7 mouse cellular contexts compared by ENCODE assay signal in genomic region chr7:63858571-63859152, GRCm38 (mm10). TPM values are rescaled to one million over a fixed set of nuclear protein-coding genes. Genes with fewer than 3 reads are reported as not detected.
DNase-seq lines count a peak whose midpoint lies in the region; ATAC-seq and TF ChIP-seq lines count a peak whose summit lies in the region.

No protein-coding gene starts in this region.

- intact Hi-C loops in heart, adult 2 months (cut with DNase I), result loop anchor here (2.0 to 10.0 kb wide), 3 partner anchors 18 to 426 kb away; partner anchors contain the start of genes Mtmr10 and Trpm1

- H3K4me3 ChIP-seq in embryonic facial prominence, embryonic 12.5 days, result peak overlapping the region; percentile 36
- peak overlapping the region; percentile 56 for H3K4me3 ChIP-seq in heart, adult 2 months
- H3K4me3 ChIP-seq in kidney, adult 2 months (ENCODE audit: insufficient read depth, low read depth, low read length), result peak overlapping the region; percentile 64
- H3K4me3 ChIP-seq in limb, embryonic 11.5 days (ENCODE audit: low read depth, low read length), result peak overlapping the region; percentile 29
- H3K4me3 ChIP-seq in midbrain, embryonic 13.5 days (replicated peaks), result peak overlapping the region; percentile 30

- no peaks in the 10 kb centered on the region for H3K79me2 ChIP-seq in heart, adult 2 months (replicated peaks; ENCODE audit: control insufficient read depth, insufficient read depth, low read length)

- no peak overlapping the region for H3K27ac ChIP-seq in embryonic facial prominence, embryonic 12.5 days
- peak overlapping the region; percentile 93 for H3K27ac ChIP-seq in heart, adult 2 months
- peak overlapping the region; percentile 91 for H3K27ac ChIP-seq in kidney, adult 2 months (ENCODE audit: insufficient read depth, low read depth, low read length)
- H3K27ac ChIP-seq in limb, embryonic 11.5 days (replicated peaks; ENCODE audit: low read depth, low read length), result no peak overlapping the region
- H3K27ac ChIP-seq in midbrain, embryonic 13.5 days, result no peak overlapping the region

- no peaks in the 10 kb centered on the region for H3K9me3 ChIP-seq in embryonic facial prominence, embryonic 12.5 days
- H3K9me3 ChIP-seq in limb, embryonic 11.5 days (ENCODE audit: control insufficient read depth, low read length), result no peaks in the 10 kb centered on the region
- 0 out of 2 replicates have a peak, but pooled peaks cover 2% of the 10 kb centered on the region for H3K9me3 ChIP-seq in midbrain, embryonic 13.5 days

- H3K4me1 ChIP-seq in embryonic facial prominence, embryonic 12.5 days, result 0 out of 2 replicates have a peak, but pooled peaks cover 5% of the 10 kb centered on the region
- H3K4me1 ChIP-seq in heart, adult 2 months (ENCODE audit: control insufficient read depth, insufficient read depth, low read length), result peaks cover 6% of the 10 kb centered on the region
- peaks cover 14% of the 10 kb centered on the region for H3K4me1 ChIP-seq in kidney, adult 2 months (ENCODE audit: control insufficient read depth, insufficient read depth, low read length)
- 0 out of 2 replicates have a peak, but pooled peaks cover 5% of the 10 kb centered on the region for H3K4me1 ChIP-seq in limb, embryonic 11.5 days (ENCODE audit: control insufficient read depth, insufficient read depth, low read length)
- H3K4me1 ChIP-seq in midbrain, embryonic 13.5 days (replicated peaks), result peaks cover 5% of the 10 kb centered on the region; the same call in 1 of the 2 replicates

- WGBS in embryonic facial prominence, embryonic 12.5 days, result 5% methylated on average over 22 of the region's 22 CpGs
- WGBS in heart, adult 2 months, result 8% methylated on average over 22 of the region's 22 CpGs
- WGBS in kidney, adult 2 months, result 6% methylated on average over 22 of the region's 22 CpGs
- 3% methylated on average over 22 of the region's 22 CpGs for WGBS in limb, embryonic 11.5 days
- WGBS in midbrain, embryonic 13.5 days, result 7% methylated on average over 22 of the region's 22 CpGs

- H3K36me3 ChIP-seq in embryonic facial prominence, embryonic 12.5 days, result no peaks in the 10 kb centered on the region
- H3K36me3 ChIP-seq in heart, adult 2 months (ENCODE audit: control insufficient read depth, insufficient read depth, low read length), result no peaks in the 10 kb centered on the region
- no peaks in the 10 kb centered on the region for H3K36me3 ChIP-seq in kidney, adult 2 months (ENCODE audit: control insufficient read depth, insufficient read depth, low read length)
- no peaks in the 10 kb centered on the region for H3K36me3 ChIP-seq in limb, embryonic 11.5 days (ENCODE audit: control insufficient read depth, insufficient read depth, low read length)
- no peaks in the 10 kb centered on the region for H3K36me3 ChIP-seq in midbrain, embryonic 13.5 days

- TF ChIP-seq CTCF in heart, adult 2 months (IDR thresholded peaks at IDR 0.05), result peak; percentile 23; the same call in 1 of the 2 replicates
- no peak for TF ChIP-seq CTCF in kidney, adult 2 months (conservative IDR thresholded peaks at IDR 0.05; ENCODE audit: insufficient read depth, insufficient read length, low read depth, low read length)

- no peaks in the 10 kb centered on the region for H3K27me3 ChIP-seq in embryonic facial prominence, embryonic 12.5 days
- H3K27me3 ChIP-seq in heart, adult 2 months (ENCODE audit: control insufficient read depth, insufficient read depth, low read length), result no peaks in the 10 kb centered on the region
- H3K27me3 ChIP-seq in kidney, adult 2 months (replicated peaks; ENCODE audit: control insufficient read depth, insufficient read depth, low read length), result no peaks in the 10 kb centered on the region
- no peaks in the 10 kb centered on the region for H3K27me3 ChIP-seq in limb, embryonic 11.5 days (ENCODE audit: control insufficient read depth, insufficient read depth, low read length)
- H3K27me3 ChIP-seq in midbrain, embryonic 13.5 days, result no peaks in the 10 kb centered on the region

- peak; percentile 90 for DNase-seq in adrenal gland, postnatal 25 days
- peak; percentile 93 to 95 for DNase-seq in heart, adult 2 months
- DNase-seq in kidney, adult 2 months, result peak; percentile 96
- peak; percentile 88 for DNase-seq in limb, embryonic 11.5 days (ENCODE audit: low spot score)
- DNase-seq in spleen, adult 18-20 months, result peak; percentile 81 to 92

- peak; percentile 96 for TF ChIP-seq POLR2A in heart, adult 2 months (IDR thresholded peaks at IDR 0.05; ENCODE audit: insufficient read depth, low read depth, low read length)
- TF ChIP-seq POLR2A in kidney, adult 2 months (IDR thresholded peaks at IDR 0.05; ENCODE audit: low read depth, low read length), result peak; percentile 47

- ATAC-seq in embryonic facial prominence, embryonic 12.5 days (ENCODE audit: insufficient number of reproducible peaks, insufficient read depth, low FRiP score, low TSS enrichment), result peak; percentile 49
- ATAC-seq in limb, embryonic 11.5 days (ENCODE audit: insufficient number of reproducible peaks, low FRiP score, low TSS enrichment, low read depth), result peak; percentile 79
- peak; percentile 71 for ATAC-seq in midbrain, embryonic 13.5 days

- no peak for TF ChIP-seq EP300 in heart, adult 2 months (IDR thresholded peaks at IDR 0.05; ENCODE audit: insufficient read depth, low read depth, low read length)

- H3K4me2 ChIP-seq in embryonic facial prominence, embryonic 12.5 days (replicated peaks), result peak overlapping the region; percentile 52
- peak overlapping the region; percentile 56 for H3K4me2 ChIP-seq in limb, embryonic 11.5 days (ENCODE audit: low read depth, severe bottlenecking)
- H3K4me2 ChIP-seq in midbrain, embryonic 13.5 days (replicated peaks), result peak overlapping the region; percentile 51

- peak overlapping the region; percentile 28 for H3K9ac ChIP-seq in embryonic facial prominence, embryonic 12.5 days
- peak overlapping the region; percentile 90 for H3K9ac ChIP-seq in heart, adult 2 months (ENCODE audit: low read depth, low read length)
- no peak overlapping the region for H3K9ac ChIP-seq in limb, embryonic 11.5 days (ENCODE audit: low read length)
- peak overlapping the region; percentile 40; the same call in 1 of the 2 replicates for H3K9ac ChIP-seq in midbrain, embryonic 13.5 days (replicated peaks)

RNA-seq across cellular contexts. Expression of gene E030018B13Rik, which starts 58.0 kb away (rescaled TPM):
- not detected in 2 replicates for total RNA-seq in adrenal gland, postnatal 25 days (2021)
- not detected in 2 replicates for polyA plus RNA-seq in embryonic facial prominence, embryonic 12.5 days (2016; fragmentation: Nextera tagmentation; extraction: Ambion mirVana)
- not detected for total RNA-seq in heart, adult 2 months (2021)
- polyA plus RNA-seq in heart, adult 2 months (2012; rRNA removed), result not detected in 2 replicates
- polyA plus RNA-seq in kidney, adult 2 months (2012; rRNA removed), result not detected in 2 replicates
- polyA plus RNA-seq in limb, embryonic 11.5 days (2014; fragmentation: Nextera tagmentation; extraction: Ambion mirVana), result not detected in 2 replicates
- 0.22 and 0.27 TPM in 2 replicates for polyA plus RNA-seq in midbrain, embryonic 13.5 days (2015; fragmentation: Nextera tagmentation; extraction: Ambion mirVana)

Comparison
In these comparisons a context has a peak if more than half of its experiments do, and no peak if none do; other contexts are left out.
1. H3K27ac ChIP-seq: peak in heart, adult 2 months (single experiment) and kidney, adult 2 months (single experiment); none in embryonic facial prominence, embryonic 12.5 days (single experiment), limb, embryonic 11.5 days (single experiment) and midbrain, embryonic 13.5 days (single experiment).
2. Peak in every context shown above with its lines, with median percentiles within 50 percentile points of each other: DNase-seq, ATAC-seq, H3K4me2 ChIP-seq and H3K4me3 ChIP-seq.